Mouse (Mus musculus) urinary bladder, adult 18-20 months (tissue): ENCODE results near the gene Nup210.
"Not testable (repeated sequence)": the region's sequence is repeated elsewhere in the genome, so short reads cannot be mapped to it uniquely, and the experiment has no call there.

Experiments
- DNase-seq, 2 experiments: peaks; one replicate each; pipeline ENCODE4 v3.0.0; 2022; ENCODE audit warnings: low spot score in 2 of 2, mixed read lengths in 2 of 2

Gene Nup210

DNA sequence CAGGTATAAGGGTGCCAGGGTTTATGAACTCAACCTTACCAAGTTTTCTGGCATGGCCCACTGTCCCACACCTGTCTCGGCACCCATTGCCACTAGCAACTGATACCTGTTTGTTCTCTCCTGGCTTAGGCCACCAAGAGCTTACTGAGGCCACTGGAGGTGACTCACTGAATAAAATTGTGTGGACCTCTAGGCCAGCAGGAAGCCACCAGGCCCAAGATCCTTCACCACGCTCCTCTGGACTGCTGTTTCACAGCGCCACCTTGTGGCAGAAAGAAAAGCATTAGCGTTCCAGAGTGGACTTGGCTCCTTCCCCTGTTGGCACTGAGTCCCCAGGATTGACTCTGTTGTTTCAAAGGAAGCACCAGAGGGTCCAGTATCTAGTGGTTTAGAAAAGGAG is 23.2 kb upstream of the Nup210 start:
- DNase-seq = peak; percentile 48 to 49

DNA sequence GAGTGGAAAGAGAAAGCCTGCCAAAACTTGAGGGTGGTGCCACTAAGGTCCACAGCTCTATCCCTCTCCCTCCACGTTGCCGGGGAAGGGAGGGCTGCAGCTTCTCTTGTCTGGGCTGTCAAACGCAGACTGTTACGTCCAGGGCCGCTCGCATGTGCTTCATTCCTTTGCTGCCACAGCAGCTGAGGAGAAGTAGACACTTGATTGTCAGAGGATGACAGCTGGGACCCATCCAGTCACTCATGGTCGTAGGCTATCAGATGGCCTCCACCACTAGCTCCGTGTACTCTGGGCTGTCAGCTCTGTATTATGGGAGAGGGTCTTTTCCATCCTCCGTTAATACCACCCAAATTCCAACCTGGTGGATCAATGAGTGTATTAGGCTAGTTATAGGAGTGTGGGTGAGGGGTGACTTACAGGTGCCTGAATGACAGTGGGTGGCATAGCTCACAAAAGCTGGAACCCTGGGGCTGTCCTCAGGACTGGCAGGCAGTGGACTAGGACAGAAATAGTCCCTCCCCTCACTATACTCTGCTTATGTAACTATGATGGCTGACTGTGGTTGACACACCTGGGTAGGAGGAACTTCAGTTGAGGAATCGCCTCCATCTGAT is 20.8 kb upstream of the Nup210 start:
- DNase-seq = no peak

DNA sequence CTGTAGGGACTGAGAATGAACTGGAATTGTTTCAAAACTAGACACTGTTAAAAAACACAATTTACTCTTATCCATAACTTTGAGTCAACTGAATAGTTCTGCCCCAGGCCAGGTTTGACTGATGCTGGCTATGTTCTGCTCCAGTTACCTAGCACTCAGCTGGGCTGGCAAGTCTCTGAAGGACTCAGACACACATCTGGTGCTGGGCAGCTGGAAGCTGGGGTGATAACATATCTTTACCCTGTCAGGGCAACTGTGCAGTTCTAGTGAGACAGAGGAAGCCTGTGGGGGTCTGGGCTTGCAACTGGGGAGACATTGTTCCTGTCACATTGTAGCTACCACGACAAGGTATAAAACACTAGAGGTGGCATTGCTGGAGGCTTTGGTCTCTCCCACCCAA is 14.2 kb upstream of the Nup210 start:
- no peak for DNase-seq

DNA sequence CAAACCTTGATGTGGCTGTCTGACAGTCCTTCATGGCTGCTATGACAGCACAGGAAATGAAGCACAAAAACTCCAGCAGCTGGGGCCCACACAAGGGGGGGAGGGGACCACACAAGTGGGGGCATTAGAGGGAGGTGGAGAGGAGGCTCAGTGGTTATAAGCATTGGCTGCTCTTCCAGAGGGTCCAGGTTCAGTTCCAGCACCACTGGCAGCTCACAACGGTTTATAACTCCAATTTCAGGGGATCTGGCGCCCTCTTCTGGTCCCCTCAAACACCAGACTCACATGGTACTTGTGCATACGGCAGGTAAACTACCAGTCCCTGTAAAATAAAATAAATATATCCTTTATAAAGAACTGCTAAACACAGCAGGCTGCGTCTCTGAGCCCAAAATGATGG is 12.4 kb upstream of the Nup210 start:
- DNase-seq = no peak

DNA sequence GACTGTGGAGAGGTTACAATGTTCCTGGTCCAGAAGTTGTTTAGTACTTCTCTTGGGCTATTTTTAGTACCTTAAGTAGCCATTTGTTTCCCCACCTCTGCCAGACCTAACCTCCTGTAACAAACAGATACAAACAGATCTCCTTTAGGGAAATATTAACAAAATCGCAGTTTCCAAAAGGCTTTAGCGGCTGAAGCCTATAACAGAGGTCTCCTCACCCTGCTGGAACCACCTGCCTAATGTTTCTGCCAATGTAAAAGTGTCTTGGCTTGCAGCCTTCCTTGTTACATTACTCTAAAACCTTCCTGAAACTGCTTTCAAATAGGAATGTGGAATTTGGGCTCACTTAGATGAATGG is 8.6 kb upstream of the Nup210 start:
- no peak for DNase-seq

DNA sequence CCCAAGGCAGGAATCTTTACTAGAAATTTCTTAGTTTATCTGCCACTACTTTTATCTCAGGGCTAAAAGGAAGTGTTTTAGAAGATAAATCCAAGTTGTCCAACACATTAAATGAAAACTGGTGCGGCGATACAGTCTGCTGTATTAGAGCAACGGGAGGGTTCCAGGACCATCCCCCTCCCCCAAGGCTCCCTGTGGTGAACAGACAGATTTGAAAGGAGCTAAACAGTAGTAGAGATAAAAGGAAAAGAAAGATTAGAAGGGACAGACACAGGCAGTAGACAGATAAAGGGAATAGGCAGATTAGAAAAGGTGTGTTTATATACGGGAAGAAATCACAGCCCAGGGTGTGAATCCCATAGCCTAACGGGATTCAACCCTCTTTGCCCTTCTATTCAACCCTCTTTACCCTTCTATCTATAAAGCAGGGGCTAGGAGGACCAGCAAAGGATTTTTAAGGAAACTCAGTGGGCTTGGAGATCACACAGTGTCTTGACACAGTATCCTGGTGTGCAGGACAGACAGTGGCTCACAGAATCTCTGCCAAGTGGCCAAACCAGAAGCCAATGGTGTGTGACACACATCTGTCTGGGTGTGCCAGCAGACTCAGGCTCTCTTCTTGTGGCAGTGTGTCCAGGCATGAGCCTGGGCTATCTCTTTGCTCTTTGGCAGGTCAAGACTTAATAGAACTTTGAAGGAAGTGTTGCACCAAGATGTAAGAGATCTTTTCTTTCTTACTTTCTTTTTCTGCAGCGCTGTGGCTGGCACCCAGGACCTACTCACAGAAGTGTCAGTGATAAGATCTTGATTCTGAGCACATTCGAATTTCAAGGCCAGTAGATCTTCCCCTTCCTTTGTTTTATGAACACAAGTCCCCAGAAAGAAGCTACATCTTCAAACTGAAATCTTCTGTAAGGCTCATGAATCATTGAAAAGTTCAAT is 7.9 kb upstream of the Nup210 start:
- DNase-seq = no peak

DNA sequence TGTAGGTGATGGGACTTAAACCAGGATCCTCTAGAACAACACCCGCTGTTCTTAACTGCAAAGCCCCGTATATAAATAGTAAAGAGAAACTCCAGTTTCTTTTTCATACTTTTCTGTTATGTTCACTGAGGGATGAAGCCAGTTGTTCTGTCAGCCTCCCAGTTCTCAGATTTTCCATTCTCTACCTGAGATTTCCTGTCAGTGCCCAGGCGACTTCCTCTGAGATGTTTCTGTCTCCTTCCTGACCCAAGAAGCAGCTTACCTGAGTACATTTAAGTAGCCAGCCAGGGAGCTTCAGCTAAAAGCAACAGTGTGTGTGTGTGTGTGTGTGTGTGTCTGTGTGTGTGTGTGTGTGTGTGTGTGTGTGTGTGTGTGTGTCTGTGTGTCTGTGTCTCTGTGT is 6.8 kb upstream of the Nup210 start:
- no peak for DNase-seq

DNA sequence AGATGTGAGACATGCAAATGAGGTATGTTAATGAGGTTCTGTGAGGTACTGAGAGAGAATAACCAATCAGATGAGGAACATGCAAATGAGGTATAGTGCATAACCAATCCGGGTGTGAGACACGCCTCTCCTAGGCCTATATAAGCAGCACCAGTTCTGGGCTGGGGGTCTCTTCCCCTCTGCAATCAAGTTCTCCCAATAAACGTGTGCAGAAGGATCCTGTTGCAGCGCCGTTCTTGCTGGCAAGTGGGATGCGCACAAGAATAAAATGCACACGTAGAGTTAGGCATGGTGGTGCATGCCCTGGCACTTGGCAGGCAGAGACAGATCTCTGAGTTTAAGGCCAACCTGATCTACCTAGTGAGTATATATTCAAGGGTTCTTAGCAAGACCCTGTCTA is 4.5 kb upstream of the Nup210 start:
- DNase-seq = not testable (repeated sequence)

DNA sequence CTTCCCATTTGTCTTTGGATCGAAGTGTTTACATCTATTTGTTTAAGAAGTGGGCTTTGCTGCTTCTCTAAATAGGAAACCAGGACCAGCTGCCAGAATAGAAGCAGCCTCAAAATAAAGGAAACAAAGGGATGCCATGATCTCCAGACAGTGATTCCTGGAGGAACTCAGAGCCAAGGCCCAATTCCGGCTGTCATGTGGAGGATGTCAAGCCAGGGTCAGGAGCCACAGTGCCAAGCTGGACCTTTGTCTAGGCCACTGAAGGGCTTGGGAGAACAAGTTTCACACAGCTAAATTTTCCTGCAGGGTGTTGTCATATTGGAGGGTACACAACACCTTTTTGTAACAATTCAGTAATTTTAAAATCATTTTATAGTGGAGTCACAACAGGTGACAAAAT is 3.6 kb upstream of the Nup210 start:
- no peak for DNase-seq

DNA sequence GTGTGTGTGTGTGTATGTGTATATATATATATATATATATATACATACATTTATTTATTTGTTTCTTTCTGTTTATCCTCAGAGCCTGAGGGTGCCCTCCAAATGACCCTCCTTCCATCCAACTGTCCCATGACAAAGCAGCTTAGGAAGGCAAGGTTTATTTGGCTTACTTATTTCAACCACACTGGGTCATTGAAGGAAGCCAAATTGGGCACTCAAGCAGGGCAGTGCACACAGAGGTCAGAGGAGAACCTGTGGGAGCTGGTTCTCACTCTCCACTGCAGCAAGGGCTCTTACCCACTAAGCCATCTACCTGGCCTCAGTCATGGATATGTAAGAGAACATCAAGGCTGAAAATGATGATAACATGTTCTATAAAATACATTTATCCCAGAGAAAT is 1.9 kb upstream of the Nup210 start:
- no peak for DNase-seq

DNA sequence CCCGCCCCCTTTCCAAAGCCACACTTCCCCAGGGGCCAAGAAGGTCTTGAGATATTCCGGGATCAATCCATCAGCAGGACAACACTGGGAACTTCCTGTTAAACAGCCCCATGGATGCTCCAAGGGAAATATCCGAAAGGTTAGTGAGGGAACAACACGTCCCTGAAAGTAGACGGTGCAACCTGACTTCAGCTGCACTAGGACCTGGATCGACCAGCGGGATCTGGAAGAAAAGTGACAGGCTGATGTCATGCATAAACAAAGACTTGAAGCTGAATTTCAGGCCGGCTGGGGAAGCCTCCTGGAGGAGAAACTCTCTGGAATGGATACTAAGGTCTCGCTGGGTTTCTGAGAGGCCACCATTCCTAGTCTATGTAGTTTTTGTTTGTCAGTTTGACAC is 520 bp upstream of the Nup210 start:
- DNase-seq = peak in 1 of 2 experiments; percentile 8

DNA sequence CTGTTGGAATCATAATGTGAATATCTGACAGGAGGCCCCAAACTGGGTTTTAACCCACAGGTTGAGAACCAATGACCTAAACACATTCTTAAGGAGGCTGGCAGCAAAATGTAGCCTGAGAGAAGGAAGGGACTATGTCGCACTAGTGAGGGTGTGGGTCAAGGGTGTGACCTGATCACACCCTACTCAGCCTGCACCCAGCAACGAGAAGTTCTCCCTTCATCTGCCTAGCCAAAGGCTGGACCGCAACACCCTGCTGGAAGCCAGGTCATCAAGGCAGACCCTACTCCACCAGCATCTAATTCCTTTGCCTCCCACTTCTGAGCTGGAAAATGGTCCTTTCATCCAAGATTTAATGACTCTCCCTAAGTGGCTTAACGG is 776 bp downstream of the Nup210 start:
- no peak for DNase-seq

DNA sequence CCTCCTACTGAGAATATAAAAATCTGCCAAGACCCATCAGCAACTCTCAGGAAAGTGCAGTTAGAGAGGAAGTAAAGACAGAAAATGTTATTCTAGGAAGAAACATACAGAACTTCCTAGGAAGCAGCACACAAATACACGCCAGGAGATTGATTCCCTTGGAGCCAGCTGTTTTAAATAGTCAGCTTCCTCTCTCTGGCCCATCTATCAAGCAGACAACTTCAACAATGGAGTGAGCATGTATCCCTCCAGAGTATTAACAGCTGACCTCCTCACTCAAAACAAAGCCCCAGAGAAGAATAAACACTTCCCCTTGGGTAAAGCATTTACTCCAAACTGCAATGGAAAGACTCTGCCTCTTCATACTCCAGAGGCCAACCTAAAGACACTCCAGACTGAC is 1.5 kb downstream of the Nup210 start:
- DNase-seq = no peak

DNA sequence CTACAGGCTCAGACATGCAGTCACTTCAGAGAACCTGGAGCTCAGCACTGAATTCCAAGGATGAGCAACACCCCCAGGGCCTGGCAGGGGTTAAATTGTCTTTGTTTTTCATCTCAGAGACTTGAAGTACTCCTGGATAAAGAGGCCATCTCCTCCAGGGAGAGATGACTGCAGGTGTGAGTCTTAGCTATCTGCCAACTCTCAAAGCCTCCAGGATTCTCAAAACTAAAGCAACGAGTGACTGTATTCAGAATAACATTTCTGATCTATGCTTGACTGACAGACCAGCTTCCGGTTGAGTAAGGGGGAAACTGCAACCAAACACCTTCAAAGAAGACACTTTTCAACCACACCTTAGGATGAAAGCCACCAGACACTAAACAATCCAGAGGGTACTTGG is 1.9 kb downstream of the Nup210 start:
- no peak for DNase-seq

DNA sequence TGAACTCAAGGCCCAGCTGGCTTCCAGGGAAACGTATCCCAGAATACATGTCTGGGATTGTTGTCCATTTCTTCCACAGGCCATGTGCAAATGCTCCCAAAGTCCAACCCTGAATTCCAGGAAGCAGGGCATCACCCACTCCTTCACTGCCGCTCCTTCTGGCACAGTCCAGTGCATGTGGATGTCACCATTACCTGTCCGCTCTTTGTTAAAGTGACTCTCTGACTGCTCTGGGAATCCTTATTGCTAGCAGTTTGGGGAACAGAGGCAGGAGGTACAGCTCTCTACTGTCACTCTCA is 4.7 kb downstream of the Nup210 start:
- DNase-seq = no peak

DNA sequence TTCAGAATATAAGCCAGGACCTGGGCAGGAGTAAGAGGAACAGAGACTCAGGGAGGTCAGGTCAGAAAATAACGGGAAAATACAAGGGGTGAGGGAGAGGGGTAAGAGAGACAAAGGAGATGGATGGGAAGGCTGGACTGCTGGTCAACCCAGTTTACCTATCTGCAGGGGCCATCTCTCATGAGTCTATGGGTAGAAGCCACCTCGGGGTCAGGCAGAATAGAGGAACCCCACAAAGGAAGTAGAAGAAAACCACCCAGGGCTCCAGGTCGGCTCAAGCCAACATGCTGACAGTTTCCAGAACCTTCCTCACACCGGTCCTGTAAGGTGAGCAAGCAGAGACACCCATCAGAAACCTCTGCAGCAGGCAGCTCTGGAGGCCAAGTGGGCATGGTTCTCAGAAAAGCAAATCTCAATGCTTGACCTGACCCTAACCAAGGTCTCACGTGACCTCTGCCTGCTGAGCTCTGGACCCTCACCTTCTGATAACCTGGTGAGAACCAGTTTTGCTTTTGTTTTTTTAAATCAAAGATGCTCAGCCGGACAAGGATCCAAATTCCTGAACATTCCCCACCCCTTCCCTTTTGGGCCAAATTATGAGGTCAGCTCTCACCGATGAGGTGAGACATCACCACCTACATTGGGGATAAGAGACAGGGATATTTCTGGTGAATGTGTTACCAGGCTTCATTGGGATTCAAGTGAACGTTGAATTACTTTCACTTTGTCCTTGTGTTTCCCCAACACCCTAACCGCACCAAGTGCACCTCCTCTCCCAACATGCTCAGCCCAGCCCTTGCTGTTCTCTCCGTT is 5.3 kb downstream of the Nup210 start:
- DNase-seq = no peak

DNA sequence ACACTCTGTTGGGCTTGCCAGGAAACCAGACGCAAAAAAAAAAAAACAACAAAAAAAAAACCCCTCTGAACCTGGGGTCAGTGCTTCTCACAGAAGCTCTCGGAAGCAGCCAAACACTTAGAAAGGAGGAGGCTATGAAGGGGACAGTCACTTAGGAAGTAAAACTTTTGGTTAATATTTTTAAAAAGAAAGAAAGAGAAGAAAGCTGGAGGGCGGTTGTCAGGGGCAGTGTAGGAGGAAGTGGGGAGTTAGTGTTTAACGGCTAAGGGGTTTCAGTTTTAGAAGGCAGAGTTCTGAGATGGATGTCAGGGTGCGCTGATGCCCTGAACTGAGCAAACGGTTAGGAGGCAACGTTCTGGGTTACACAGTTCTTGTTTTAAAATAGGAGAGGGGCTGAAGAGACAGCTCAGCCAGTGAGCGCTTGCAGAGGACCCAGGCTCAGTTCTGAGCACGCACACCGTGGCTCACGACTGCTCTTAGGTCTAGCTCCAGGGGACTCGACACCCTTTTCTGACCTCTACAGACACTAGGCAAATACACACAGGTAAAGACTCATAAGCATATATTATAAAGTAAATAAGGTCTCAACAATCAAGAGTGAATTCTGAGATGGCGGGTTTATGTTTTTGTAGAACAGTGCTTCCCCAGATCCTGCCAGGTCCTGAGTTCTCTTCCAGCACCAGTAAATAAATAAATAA is 6.2 kb downstream of the Nup210 start:
- no peak for DNase-seq

DNA sequence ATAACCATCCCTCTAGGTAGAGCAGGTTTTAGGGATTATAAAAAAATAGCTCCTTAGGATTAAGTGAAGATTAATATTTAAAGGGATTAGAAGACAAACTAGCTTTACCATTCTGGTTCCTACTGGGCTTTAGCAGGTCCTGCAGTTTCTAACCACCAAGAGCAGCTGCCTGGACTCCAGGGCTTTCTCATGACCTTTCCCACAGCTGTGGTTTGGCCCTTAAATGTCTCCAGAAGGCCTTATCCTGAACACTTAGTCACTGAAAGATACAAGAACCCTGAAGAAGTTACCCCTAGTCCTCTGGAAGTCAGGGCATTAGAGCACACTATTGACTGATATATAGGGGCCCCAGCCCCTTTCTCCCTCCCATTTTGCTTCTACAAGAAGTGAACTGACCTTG is 7.1 kb downstream of the Nup210 start:
- DNase-seq = no peak

DNA sequence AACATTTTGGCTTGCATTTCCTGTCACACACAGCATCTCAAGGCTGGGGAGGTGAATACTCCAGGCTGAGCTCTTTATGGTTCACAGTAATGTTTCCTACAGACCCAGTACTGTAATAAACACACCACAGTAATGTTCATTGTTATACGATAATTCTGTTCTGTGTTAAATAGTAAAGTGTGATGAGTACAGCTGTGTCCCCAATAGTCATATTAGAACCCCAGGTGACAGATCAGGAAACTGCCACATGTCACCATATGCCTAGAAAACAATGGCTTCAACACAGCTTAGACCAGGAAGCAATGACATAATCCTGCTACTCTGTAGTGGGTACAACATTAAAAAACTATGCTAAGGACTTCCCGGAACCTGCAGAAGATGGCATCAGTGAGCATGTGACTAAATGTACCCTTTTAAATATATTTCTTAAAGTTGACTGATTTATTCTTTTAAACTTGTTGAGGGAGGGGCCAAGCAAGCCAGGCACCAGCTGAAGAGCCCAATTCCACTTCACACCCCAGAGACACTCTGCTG is 7.6 kb downstream of the Nup210 start:
- DNase-seq = no peak

DNA sequence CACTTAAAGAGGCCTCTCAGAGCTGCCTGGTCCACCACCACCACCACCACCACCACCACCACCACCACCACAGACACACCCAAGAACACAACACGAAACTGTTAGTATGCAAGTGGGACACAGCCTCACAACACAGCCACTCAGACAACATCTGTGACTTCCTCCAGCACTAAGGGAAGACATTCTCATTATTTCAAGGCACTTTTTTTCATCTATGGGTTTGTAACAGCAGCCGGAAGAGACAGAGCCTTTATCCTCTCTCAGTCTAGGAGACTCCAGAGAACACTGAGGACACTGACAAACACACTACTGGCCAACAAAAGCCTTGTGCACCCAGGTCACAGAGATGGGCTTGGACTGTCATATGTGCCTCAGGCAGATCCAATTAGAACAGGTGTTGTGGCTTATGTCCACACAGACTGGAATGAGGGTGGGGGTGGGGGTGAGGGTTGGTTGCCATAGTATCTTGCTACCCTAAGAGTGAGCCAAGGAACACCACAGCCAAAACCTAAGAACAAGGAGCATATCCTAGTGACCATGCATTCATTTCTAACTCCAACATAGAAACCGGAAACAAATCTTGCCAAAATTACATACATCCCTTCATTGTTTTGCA is 8.2 kb downstream of the Nup210 start:
- no peak for DNase-seq

DNA sequence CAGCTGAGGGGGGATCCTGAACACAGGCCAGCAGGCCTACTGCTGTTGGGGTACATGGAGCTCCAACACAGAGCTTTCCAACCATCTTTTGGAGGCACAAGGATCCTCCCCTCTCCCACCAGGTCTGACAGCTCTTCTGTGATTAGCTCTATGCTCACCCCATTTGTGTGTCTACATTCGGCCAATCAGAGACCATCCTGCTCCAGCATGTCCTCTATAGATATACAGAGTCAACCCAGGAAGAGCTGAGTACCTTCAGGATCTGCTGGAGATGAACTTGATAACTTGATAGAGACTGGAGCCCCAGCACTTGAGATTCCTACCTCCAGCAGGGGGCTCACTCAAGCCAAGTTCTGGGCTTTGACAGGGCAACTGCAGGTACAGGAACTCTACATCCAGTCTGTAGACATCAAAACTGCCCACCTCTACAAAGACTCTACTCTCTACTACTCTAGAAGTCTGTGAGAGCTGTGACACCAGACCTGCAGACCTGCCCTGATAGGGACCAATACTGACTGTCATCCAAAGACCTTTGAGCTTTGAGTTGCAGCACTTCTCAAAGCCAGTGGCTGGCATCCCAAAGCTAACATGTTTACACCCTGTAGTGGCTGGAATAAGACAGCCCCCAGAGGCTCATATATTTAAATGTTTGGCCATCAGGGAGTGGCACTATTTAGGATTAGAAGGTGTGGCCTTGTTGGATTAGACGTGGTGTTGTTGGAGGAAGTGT is 11.1 kb downstream of the Nup210 start:
- no peak for DNase-seq
